Mouse (Mus musculus) frontal cortex, postnatal 14 days (tissue): ENCODE results near the gene Ifit2.
"Not testable (repeated sequence)": the region's sequence is repeated elsewhere in the genome, so short reads cannot be mapped to it uniquely, and the experiment has no call there.

Experiments used
- DNase-seq, 2 experiments: peaks; one replicate each; pipeline ENCODE4 v3.0.0; 2022; ENCODE audit warnings: low spot score in 2 of 2

The Ifit2 gene

DNA sequence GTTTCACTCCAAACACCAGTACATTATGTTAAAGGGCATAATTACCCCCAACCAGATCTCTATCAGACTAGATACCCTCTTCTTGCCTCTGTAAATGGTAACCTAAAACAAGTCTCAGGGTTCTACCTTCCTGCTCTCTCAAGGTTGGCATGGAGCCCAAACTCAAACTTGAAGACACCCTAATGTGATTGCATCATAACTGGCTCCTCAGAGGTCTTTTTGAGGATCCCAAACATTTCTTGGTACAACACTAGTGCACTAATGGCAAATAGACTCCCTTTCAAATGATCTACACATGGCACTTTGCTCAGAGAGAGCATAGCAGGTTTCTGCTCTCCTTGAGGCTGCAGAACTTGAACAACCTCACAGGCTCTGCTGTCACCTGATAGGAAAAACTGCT is 46.3 kb downstream of the Ifit2 start:
- no peak for DNase-seq

DNA sequence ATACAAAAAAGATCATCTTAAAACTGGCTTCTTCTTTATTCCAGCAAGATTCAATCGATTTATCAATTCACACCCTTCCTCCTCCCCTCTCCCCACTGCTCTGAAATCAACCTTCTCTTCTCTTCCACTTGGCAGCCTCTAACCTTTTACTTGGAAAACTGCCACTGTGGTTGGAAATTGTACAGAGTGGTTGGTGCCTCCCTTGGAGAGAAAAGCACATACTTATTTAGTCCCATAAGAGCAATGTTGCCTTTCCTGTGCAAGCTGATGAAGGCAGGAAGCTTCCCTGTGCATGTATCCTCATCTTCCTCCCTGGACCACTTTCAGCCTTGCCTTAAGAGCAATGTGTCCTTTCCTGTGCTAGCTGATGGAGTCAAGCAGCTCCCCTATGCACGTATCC is 47.8 kb downstream of the Ifit2 start:
- DNase-seq = peak in 1 of 2 experiments; percentile 35

DNA sequence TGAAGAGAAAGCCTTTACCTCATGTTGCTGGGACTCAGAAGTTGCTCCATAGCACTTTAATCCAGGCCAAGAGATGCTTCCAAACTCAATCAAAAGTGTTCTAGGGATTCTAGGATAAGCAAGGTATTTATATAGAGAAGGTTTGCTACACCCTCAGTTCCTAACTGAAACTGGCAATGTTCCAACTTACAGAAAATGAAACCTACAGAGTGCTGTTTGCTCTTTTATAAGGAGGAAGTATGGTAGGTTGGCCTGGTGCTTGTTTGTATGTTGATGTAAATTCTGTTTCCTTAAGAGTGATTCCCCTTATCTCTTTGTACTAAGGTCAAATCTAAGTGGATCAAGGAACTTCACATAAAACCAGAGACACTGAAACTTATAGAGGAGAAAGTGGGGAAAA is 48.8 kb downstream of the Ifit2 start:
- DNase-seq = not testable (repeated sequence)

DNA sequence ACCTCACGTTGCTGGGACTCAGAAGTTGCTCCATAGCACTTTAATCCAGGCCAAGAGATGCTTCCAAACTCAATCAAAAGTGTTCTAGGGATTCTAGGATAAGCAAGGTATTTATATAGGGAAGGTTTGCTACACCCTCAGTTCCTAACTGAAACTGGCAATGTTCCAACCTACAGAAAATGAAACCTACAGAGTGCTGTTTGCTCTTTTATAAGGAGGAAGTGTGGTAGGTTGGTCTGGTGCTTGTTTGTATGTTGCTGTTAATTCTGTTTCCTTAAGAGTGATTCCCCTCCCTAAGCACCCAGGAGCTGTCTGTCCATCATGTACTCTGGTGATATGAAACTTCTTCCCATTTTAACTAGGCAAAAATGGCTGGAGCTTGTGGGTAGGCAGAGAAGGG is 51.4 kb downstream of the Ifit2 start, which contains the start of gene Ifit1bl1:
Gene Ifit1bl1, minus strand, starts transcription at position 69 of the 400 bp plus-strand sequence.
- not testable (repeated sequence) for DNase-seq

GRCm38 (mm10) chr19:34605472-34605871 is 55.0 kb downstream of the Ifit2 start:
- DNase-seq = no peak

DNA sequence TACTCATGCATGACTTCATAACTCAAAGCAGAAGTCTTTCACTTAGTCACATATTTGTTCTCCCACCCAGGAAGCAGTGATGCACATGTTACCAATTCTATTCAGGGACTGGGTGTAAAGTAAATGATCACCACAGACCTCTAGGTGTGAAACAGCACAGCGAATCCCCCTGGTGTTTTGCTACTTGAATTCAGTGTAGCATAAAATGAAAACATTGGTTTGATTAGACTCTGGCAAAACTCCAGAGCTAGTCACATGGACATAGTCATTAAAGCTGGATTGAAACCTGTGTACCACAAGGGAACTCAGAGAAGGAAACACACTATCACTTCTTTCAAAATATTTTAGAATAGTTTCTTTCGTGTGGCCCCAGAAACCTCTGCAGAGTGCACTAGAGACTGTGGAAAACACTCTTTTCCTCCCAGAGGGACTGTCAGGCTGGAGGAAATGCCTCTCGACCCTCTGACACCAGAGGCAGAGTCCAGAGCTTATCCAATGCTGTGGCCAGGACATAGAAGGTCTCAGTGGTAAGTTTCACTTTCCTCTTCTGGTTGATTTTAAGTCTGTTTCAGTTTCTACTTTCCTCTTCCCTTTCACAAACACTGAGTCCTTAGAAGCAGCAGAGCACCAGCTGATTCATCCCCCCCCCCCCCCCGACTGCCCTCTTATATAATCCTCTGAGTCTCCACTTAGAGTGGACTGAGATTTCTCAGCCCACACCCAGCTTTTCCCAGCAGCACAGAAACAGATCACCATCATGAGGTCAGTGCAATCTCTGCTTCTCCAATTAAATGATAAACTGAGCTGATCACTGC is 57.0 kb downstream of the Ifit2 start, which contains the start of gene Ifit3b:
Gene Ifit3b, plus strand, starts transcription at position 734 of the 815 bp plus-strand sequence.
- DNase-seq = not testable (repeated sequence)

DNA sequence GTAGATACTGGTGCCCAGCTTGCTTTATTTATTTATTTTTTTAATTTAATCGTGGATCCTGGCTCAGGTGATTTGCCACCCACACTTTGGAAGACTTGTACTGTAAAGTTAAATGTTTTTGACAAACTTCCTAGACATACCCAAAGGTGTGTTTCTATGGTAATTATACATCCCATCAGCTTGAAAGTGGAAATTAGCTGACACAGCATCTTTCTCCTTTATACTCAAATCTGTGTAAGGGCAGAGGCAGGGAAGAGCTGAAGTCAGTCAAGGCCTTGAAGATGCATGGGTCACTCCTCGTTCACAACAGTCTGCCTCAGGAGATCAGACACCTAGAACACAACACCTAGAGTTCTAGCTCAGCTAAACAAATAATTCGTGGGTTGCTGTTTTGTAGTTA is 59.6 kb downstream of the Ifit2 start:
- not testable (repeated sequence) for DNase-seq

DNA sequence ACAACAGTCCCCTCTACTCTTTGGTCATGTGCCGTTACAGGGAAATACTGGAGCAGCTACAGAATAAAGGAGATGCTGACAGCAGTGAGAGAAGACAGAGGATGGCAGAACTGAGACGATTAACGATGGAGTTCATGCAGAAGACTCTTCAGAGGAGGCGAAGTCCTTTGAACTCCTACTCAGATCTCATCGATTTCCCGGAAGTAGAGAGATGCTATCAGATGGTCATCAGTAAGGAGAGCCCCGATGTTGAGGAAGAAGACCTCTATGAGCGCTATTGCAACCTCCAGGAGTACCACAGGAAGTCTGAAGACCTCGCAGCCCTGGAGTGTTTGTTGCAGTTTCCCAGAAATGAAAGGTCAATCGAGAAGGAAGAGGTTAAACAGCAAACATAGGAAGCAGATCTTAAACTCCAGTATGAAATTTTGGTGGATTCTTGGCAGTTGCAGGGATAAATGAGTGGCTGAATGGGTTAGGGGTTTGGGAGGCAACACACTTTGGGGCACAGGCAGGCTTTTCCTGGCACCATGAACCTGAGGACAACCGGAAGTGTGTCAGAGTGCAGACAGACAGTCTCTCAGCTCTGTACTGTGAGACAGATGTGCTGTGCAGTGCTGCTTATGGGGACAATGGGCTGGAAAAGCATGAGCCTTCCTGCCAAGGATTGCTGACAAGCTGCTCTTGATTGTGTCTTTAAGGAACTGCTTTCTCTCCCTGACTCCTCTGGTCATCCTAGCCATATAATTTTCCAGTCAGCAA is 61.9 kb downstream of the Ifit2 start:
- not testable (repeated sequence) for DNase-seq

DNA sequence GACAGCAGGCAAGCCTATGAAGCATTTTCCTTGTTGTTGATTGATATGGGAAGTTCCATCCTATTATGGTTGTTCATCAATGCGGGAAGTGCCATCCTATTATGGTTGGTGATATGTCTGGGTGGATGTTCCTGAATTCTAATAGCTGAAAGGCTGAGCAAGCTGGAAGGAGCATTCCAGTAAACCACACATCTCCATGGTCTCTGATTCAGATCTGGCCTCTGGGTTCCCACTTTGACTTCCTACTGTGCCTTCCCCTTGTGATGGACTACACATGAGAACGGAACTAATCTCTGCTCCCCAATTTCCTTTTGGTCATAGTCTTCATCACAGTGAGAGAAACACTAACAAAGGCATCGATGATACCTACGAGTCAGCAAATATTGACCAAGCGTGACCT is 70.4 kb downstream of the Ifit2 start:
- DNase-seq = no peak

- DNase-seq = no peak
These were observed 73.3 kb downstream of the Ifit2 start for GRCm38 (mm10) chr19:34623781-34624180.

GRCm38 (mm10) chr19:34624663-34625062 is 74.2 kb downstream of the Ifit2 start:
- no peak for DNase-seq
